In genomic region chr1:183296465-183296864, GRCm38 (mm10) we compare ENCODE assay signal across 8 mouse cellular contexts. TPM values are rescaled to one million over a fixed set of nuclear protein-coding genes. Genes with fewer than 3 reads are reported as not detected.
DNase-seq lines count a peak whose midpoint lies in the region; ATAC-seq and TF ChIP-seq lines count a peak whose summit lies in the region.

Aida (plus strand) TSS chr1:183296590.

- no peak for TF ChIP-seq EP300 in heart, postnatal 0 days (IDR thresholded peaks at IDR 0.05; ENCODE audit: low read depth)

- H3K4me1 ChIP-seq in erythroblast, embryonic 14.5 days (ENCODE audit: control insufficient read depth) = peaks cover 2% of the 10 kb centered on the region; the same call in 1 of the 2 replicates
- no peaks in the 10 kb centered on the region for H3K4me1 ChIP-seq in heart, postnatal 0 days (ENCODE audit: control insufficient read depth, insufficient read depth)
- H3K4me1 ChIP-seq in lung, embryonic 15.5 days = no peaks in the 10 kb centered on the region

- peak within 1 kb of the TSS; percentile 65 for H3K4me3 ChIP-seq in erythroblast, embryonic 14.5 days (replicated peaks)
- H3K4me3 ChIP-seq in heart, postnatal 0 days (ENCODE audit: low read depth, low read length) = peak within 1 kb of the TSS; percentile 60
- peak within 1 kb of the TSS; percentile 51 for H3K4me3 ChIP-seq in lung, embryonic 15.5 days

- peak; percentile 2; the same call in 1 of the 2 replicates for ATAC-seq in heart, postnatal 0 days (ENCODE audit: insufficient read depth, low read depth)
- 0 out of 2 replicates have a peak, but pooled peaks have one; percentile 3 for ATAC-seq in lung, embryonic 15.5 days (ENCODE audit: borderline replicate concordance, extremely low read depth, low FRiP score, low TSS enrichment)

- H3K9ac ChIP-seq in heart, postnatal 0 days (replicated peaks; ENCODE audit: low read depth, low read length) = peak within 1 kb of the TSS; percentile 57
- H3K9ac ChIP-seq in lung, embryonic 15.5 days = peak within 1 kb of the TSS; percentile 50

- no peaks in the 10 kb centered on the region for H3K27me3 ChIP-seq in erythroblast, embryonic 14.5 days (ENCODE audit: control insufficient read depth)
- no peaks in the 10 kb centered on the region for H3K27me3 ChIP-seq in heart, postnatal 0 days (ENCODE audit: control insufficient read depth, insufficient read depth, low read length)
- no peaks in the 10 kb centered on the region for H3K27me3 ChIP-seq in lung, embryonic 15.5 days

- WGBS in heart, postnatal 0 days = under 1% methylated on average over 26 of the region's 26 CpGs
- WGBS in lung, embryonic 15.5 days = 0% methylated on average over 26 of the region's 26 CpGs

- TF ChIP-seq CTCF in heart, postnatal 0 days (IDR thresholded peaks at IDR 0.05; ENCODE audit: low read depth) = no peak

- peaks cover 29% of the 10 kb centered on the region for H3K36me3 ChIP-seq in erythroblast, embryonic 14.5 days (ENCODE audit: control insufficient read depth)
- peaks cover 25% of the 10 kb centered on the region for H3K36me3 ChIP-seq in heart, postnatal 0 days (replicated peaks; ENCODE audit: control insufficient read depth, insufficient read depth, low read length)
- peaks cover 19% of the 10 kb centered on the region for H3K36me3 ChIP-seq in lung, embryonic 15.5 days

- peak within 1 kb of the TSS; percentile 63 for H3K4me2 ChIP-seq in heart, postnatal 0 days (ENCODE audit: low read depth, low read length)
- H3K4me2 ChIP-seq in lung, embryonic 15.5 days = peak within 1 kb of the TSS; percentile 57

- DNase-seq in CD8-positive naive resting alpha-beta T cell, adult 2 months (ENCODE audit: low read depth in 2 of 2, low spot score in 2 of 2) = peak; percentile 56 to 64
- no peak for DNase-seq in adrenal gland, adult 2 months
- no peak for DNase-seq in heart, postnatal 0 days (ENCODE audit: low spot score)
- DNase-seq in layer of hippocampus, postnatal 14 days (ENCODE audit: low spot score in 2 of 2) = no peak
- peak; percentile 64 to 74 for DNase-seq in right cerebral cortex, postnatal 10 days (ENCODE audit: low spot score in 2 of 2)
- DNase-seq in Muller cell, postnatal 12 days (ENCODE audit: inconsistent ontology term) = no peak

- H3K9me3 ChIP-seq in erythroblast, embryonic 14.5 days (ENCODE audit: control insufficient read depth, low read length) = no peaks in the 10 kb centered on the region
- no peaks in the 10 kb centered on the region for H3K9me3 ChIP-seq in heart, postnatal 0 days (replicated peaks; ENCODE audit: control insufficient read depth, low read length)
- no peaks in the 10 kb centered on the region for H3K9me3 ChIP-seq in lung, embryonic 15.5 days

- H3K27ac ChIP-seq in heart, postnatal 0 days (ENCODE audit: low read depth) = peak within 1 kb of the TSS; percentile 72
- H3K27ac ChIP-seq in lung, embryonic 15.5 days = peak within 1 kb of the TSS; percentile 80

RNA-seq across cellular contexts. Expression of gene Aida, which starts in this region (rescaled TPM):
- 10 to 100 TPM; 50.7 to 58.5 TPM for total RNA-seq in adrenal gland, adult 2 months (2021)
- polyA plus RNA-seq in adrenal gland, adult 2 months (2012; rRNA removed) = 5.7 and 10.7 TPM in 2 replicates
- polyA plus RNA-seq in erythroblast, embryonic 14.5 days (2012) = 3.1 and 3.7 TPM in 2 replicates
- total RNA-seq in heart, postnatal 0 days (2014; rRNA removed; ENCODE audit: low replicate concordance) = 15.0 and 26.8 TPM in 2 replicates
- 19.6 and 20.9 TPM in 2 replicates for polyA plus RNA-seq in heart, postnatal 0 days (2015; fragmentation: Nextera tagmentation; extraction: Ambion mirVana)
- total RNA-seq in layer of hippocampus, postnatal 14 days (2021) = 10 to 100 TPM; 40.7 to 49.6 TPM
- 43.9 and 46.4 TPM in 2 replicates for polyA plus RNA-seq in lung, embryonic 15.5 days (2015; fragmentation: Nextera tagmentation; extraction: Ambion mirVana)

Comparison
In these comparisons a context has a peak if more than half of its experiments do, and no peak if none do; other contexts are left out.
1. DNase-seq: peak in CD8-positive naive resting alpha-beta T cell, adult 2 months (2 of 2) and right cerebral cortex, postnatal 10 days (2 of 2); none in adrenal gland, adult 2 months (single experiment), heart, postnatal 0 days (single experiment), layer of hippocampus, postnatal 14 days (0 of 2) and Muller cell, postnatal 12 days (single experiment).
2. Peak in every context shown above with its lines, with median percentiles within 50 percentile points of each other: H3K4me3 ChIP-seq.